8 mouse cellular contexts compared by ENCODE assay signal in the genomic region with DNA sequence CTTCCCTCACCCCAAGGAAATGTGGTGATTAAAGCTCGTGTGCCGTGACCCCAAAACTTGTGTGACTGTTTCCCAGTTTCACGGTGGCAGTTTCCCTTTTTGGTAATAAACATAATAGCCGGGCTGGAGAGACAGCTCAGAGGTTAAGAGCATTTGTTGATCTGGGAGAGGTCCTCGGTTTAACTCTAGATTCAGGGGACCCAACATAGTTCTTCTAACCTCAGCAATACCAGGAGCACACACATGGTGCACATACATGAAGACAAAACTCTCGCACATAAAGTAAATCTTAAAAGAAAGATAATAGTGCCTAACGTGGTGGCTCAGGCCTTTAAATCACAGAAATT. TPM values are rescaled to one million over a fixed set of nuclear protein-coding genes. Genes with fewer than 3 reads are reported as not detected.
A peak's percentile ranks its signal among the peaks of the same experiment; 100 is the strongest.
DNase-seq lines count a peak whose midpoint lies in the region; ATAC-seq and TF ChIP-seq lines count a peak whose summit lies in the region.

No protein-coding gene starts in this region.

- peaks cover 30% of the 10 kb centered on the region for H3K36me3 ChIP-seq in megakaryocyte, embryonic 14.5 days (replicated peaks; ENCODE audit: low read length)
- H3K36me3 ChIP-seq in forebrain, embryonic 10.5 days (replicated peaks), result peaks cover 26% of the 10 kb centered on the region
- H3K36me3 ChIP-seq in limb, embryonic 11.5 days (ENCODE audit: control insufficient read depth, insufficient read depth, low read length), result no peaks in the 10 kb centered on the region; the same call in 1 of the 2 replicates
- peaks cover 19% of the 10 kb centered on the region for H3K36me3 ChIP-seq in small intestine, adult 2 months (ENCODE audit: control insufficient read depth, insufficient read depth, low read length)

- peaks cover 23% of the 10 kb centered on the region for H3K4me1 ChIP-seq in megakaryocyte, embryonic 14.5 days
- H3K4me1 ChIP-seq in forebrain, embryonic 10.5 days, result peaks cover 18% of the 10 kb centered on the region
- no peaks in the 10 kb centered on the region for H3K4me1 ChIP-seq in limb, embryonic 11.5 days (ENCODE audit: control insufficient read depth, insufficient read depth, low read length)
- 0 out of 2 replicates have a peak, but pooled peaks cover 2% of the 10 kb centered on the region for H3K4me1 ChIP-seq in small intestine, adult 2 months (ENCODE audit: control insufficient read depth, insufficient read depth, insufficient read length, low read length)

- H3K9me3 ChIP-seq in megakaryocyte, embryonic 14.5 days, result peaks cover 7% of the 10 kb centered on the region
- H3K9me3 ChIP-seq in forebrain, embryonic 10.5 days, result no peaks in the 10 kb centered on the region
- no peaks in the 10 kb centered on the region for H3K9me3 ChIP-seq in limb, embryonic 11.5 days (ENCODE audit: control insufficient read depth, low read length)

- peak overlapping the region; percentile 89 for H3K27ac ChIP-seq in forebrain, embryonic 10.5 days
- H3K27ac ChIP-seq in limb, embryonic 11.5 days (replicated peaks; ENCODE audit: low read depth, low read length), result no peak overlapping the region
- peak overlapping the region; percentile 81 for H3K27ac ChIP-seq in small intestine, adult 2 months (ENCODE audit: insufficient read depth, low read depth, low read length)

- 34% methylated on average over 7 of the region's 7 CpGs for WGBS in forebrain, embryonic 10.5 days
- WGBS in limb, embryonic 11.5 days, result 32% methylated on average over 7 of the region's 7 CpGs
- 9% methylated on average over 7 of the region's 7 CpGs for WGBS in small intestine, adult 2 months

- no peak for TF ChIP-seq CTCF in small intestine, adult 2 months (IDR thresholded peaks at IDR 0.05; ENCODE audit: extremely low read depth, insufficient read length, insufficient replicate concordance, low read depth, low read length)

- DNase-seq in forebrain, embryonic 10.5 days (ENCODE audit: extremely low spot score, low spot score), result no peak
- no peak for DNase-seq in limb, embryonic 11.5 days (ENCODE audit: low spot score)
- DNase-seq in gastrocnemius, postnatal 36 days, result no peak
- no peak for DNase-seq in left cerebral cortex, postnatal 36 days (ENCODE audit: low spot score in 2 of 2)
- no peak for DNase-seq in retina, postnatal 1 day

- no peak for ATAC-seq in megakaryocyte, adult 5-6 weeks (ENCODE audit: poor library complexity, severe bottlenecking)
- peak; percentile 44; the same call in 1 of the 2 replicates for ATAC-seq in limb, embryonic 11.5 days (ENCODE audit: insufficient number of reproducible peaks, low FRiP score, low TSS enrichment, low read depth)

- intact Hi-C loops in gastrocnemius, postnatal 36 days (cut with DNase I), result no loop called here
- intact Hi-C loops in left cerebral cortex, postnatal 36 days (cut with DNase I), result loop anchor here (5.0 kb wide), 2 partner anchors 34 to 36 kb away; a partner anchor contains a TSS

- H3K27me3 ChIP-seq in megakaryocyte, embryonic 14.5 days (replicated peaks), result no peaks in the 10 kb centered on the region
- H3K27me3 ChIP-seq in forebrain, embryonic 10.5 days (ENCODE audit: poor library complexity, severe bottlenecking), result no peaks in the 10 kb centered on the region
- no peaks in the 10 kb centered on the region for H3K27me3 ChIP-seq in limb, embryonic 11.5 days (ENCODE audit: control insufficient read depth, insufficient read depth, low read length)
- no peaks in the 10 kb centered on the region for H3K27me3 ChIP-seq in small intestine, adult 2 months (ENCODE audit: control insufficient read depth, insufficient read depth, low read length)

- H3K9ac ChIP-seq in limb, embryonic 11.5 days (ENCODE audit: low read length), result peak overlapping the region; percentile 38

- H3K4me2 ChIP-seq in limb, embryonic 11.5 days (ENCODE audit: low read depth, severe bottlenecking), result peak overlapping the region; percentile 56

- H3K4me3 ChIP-seq in megakaryocyte, embryonic 14.5 days (replicated peaks), result peak overlapping the region; percentile 99
- H3K4me3 ChIP-seq in forebrain, embryonic 10.5 days, result peak overlapping the region; percentile 87
- H3K4me3 ChIP-seq in limb, embryonic 11.5 days (ENCODE audit: low read depth, low read length), result peak overlapping the region; percentile 76
- peak overlapping the region; percentile 91 for H3K4me3 ChIP-seq in small intestine, adult 2 months (ENCODE audit: low read depth, low read length)

- no peak for TF ChIP-seq POLR2A in small intestine, adult 2 months (IDR thresholded peaks at IDR 0.05; ENCODE audit: low read depth, low read length)

RNA-seq across cellular contexts. Expression of a gene that starts 0.4 kb away (rescaled TPM):
- 4.2 and 79.5 TPM in 2 replicates for polyA plus RNA-seq in megakaryocyte, embryonic 14.5 days (2012; ENCODE audit: insufficient read depth, low replicate concordance)
- 109 and 130 TPM in 2 replicates for total RNA-seq in megakaryocyte, adult 5-6 weeks (2015)
- total RNA-seq in megakaryocyte, adult 5-6 weeks (2017), result 110 and 139 TPM in 2 replicates
- 299 and 315 TPM in 2 replicates for polyA plus RNA-seq in forebrain, embryonic 10.5 days (2016; fragmentation: Nextera tagmentation; extraction: Ambion mirVana)
- polyA plus RNA-seq in limb, embryonic 11.5 days (2014; fragmentation: Nextera tagmentation; extraction: Ambion mirVana), result 327 and 334 TPM in 2 replicates
- 7.1 and 16.5 TPM in 2 replicates for polyA plus RNA-seq in small intestine, adult 2 months (2012; rRNA removed)
- total RNA-seq in gastrocnemius, postnatal 36 days (2021), result 100 to 1,000 TPM; 246 to 272 TPM
- 100 to 1,000 TPM; 180 to 195 TPM for total RNA-seq in left cerebral cortex, postnatal 36 days (2021)

RNA-seq across cellular contexts. Expression of a gene that starts 31.7 kb away (rescaled TPM):
- polyA plus RNA-seq in megakaryocyte, embryonic 14.5 days (2012; ENCODE audit: insufficient read depth, low replicate concordance), result 189 and 1,056 TPM in 2 replicates
- total RNA-seq in megakaryocyte, adult 5-6 weeks (2015), result 74.3 and 79.4 TPM in 2 replicates
- total RNA-seq in megakaryocyte, adult 5-6 weeks (2017), result 34.1 and 35.0 TPM in 2 replicates
- 61.4 and 63.2 TPM in 2 replicates for polyA plus RNA-seq in forebrain, embryonic 10.5 days (2016; fragmentation: Nextera tagmentation; extraction: Ambion mirVana)
- 68.8 and 69.0 TPM in 2 replicates for polyA plus RNA-seq in limb, embryonic 11.5 days (2014; fragmentation: Nextera tagmentation; extraction: Ambion mirVana)
- polyA plus RNA-seq in small intestine, adult 2 months (2012; rRNA removed), result 19.7 and 29.1 TPM in 2 replicates
- 10 to 100 TPM; 19.3 to 24.3 TPM for total RNA-seq in gastrocnemius, postnatal 36 days (2021)
- 10 to 100 TPM; 60.4 to 64.2 TPM for total RNA-seq in left cerebral cortex, postnatal 36 days (2021)

RNA-seq across cellular contexts. Expression of a gene that starts 34.2 kb away (rescaled TPM):
- polyA plus RNA-seq in megakaryocyte, embryonic 14.5 days (2012; ENCODE audit: insufficient read depth, low replicate concordance), result 23.7 and 41.2 TPM in 2 replicates
- 130 and 137 TPM in 2 replicates for total RNA-seq in megakaryocyte, adult 5-6 weeks (2015)
- total RNA-seq in megakaryocyte, adult 5-6 weeks (2017), result 192 and 219 TPM in 2 replicates
- polyA plus RNA-seq in forebrain, embryonic 10.5 days (2016; fragmentation: Nextera tagmentation; extraction: Ambion mirVana), result 43.8 and 50.2 TPM in 2 replicates
- polyA plus RNA-seq in limb, embryonic 11.5 days (2014; fragmentation: Nextera tagmentation; extraction: Ambion mirVana), result 71.0 and 77.0 TPM in 2 replicates
- 14.9 and 22.3 TPM in 2 replicates for polyA plus RNA-seq in small intestine, adult 2 months (2012; rRNA removed)
- total RNA-seq in gastrocnemius, postnatal 36 days (2021), result 10 to 100 TPM; 49.0 to 51.9 TPM
- 100 to 1,000 TPM; 187 to 233 TPM for total RNA-seq in left cerebral cortex, postnatal 36 days (2021)
